Mouse (Mus musculus): ENCODE results near the gene Arpp19.

The Arpp19 gene

GRCm38 (mm10) chr9:75040566-75040965, 3.2 kb downstream of the Arpp19 start:
- no peak for DNase-seq

GRCm38 (mm10) chr9:75041840-75042525, 4.6 kb downstream of the Arpp19 start:
- no peak for DNase-seq

DNA sequence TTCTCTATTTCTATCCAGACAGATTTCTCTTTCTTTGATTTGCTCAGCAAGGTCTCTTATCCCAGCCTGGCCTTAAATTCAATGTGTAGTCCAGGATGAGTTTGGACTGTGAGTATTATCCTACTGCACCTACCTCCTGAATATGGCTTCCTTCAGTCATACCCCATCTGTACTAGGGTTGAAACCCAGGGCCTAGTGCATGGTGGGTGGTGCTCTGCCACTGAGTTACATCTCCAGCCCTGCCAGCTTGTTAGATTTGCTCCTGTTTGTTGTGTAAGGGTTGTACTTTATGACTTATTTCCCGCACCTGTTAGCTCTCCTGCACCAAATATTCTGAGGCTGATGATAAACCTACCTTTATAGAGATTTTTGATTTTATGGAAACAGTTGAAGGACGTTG, 5.8 kb downstream of the Arpp19 start:
- no peak for DNase-seq

DNA sequence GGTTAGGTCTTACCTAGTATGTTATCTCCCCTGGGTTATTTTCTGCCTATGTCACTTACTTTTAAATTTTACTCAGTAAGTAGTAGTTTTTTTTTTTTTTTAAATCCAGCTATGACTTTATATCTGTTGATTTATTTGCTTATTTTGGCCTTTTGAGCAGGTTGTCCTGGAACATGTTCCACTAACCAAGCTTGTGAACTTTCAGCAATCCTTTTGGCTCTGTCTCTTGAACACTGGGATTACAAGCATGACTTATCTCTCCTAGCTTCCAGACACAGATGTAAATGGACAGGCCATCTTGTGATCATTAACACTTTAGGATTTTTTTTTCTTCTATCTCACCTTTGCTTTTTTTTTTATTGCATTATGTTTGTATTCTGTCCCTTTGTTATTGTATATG, 9.7 kb downstream of the Arpp19 start:
- DNase-seq: no peak

- no peak for DNase-seq
These were observed 11.7 kb downstream of the Arpp19 start for GRCm38 (mm10) chr9:75049100-75049499.

- peak; percentile 83 for DNase-seq
These were observed 12.6 kb downstream of the Arpp19 start for GRCm38 (mm10) chr9:75050003-75050402.

DNA sequence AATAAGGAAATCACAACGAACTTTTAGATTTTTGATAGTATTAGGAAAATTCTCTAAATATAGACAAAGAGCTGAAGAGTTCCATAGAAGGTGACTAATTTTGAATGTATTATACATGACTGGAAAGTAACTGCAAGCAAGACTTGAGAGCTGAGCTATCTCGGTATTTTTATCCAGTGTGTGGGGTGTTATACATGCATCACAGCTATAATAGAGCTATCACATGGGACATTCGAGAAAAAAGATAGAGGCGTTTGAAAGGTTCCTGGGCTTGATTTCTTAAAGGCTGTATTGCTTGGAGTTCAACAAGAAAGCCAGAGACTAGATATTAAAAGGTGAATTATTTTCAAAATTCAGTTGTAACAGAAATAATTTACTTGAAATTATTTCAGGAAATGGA, 14.4 kb downstream of the Arpp19 start:
- DNase-seq: peak; percentile 40

DNA sequence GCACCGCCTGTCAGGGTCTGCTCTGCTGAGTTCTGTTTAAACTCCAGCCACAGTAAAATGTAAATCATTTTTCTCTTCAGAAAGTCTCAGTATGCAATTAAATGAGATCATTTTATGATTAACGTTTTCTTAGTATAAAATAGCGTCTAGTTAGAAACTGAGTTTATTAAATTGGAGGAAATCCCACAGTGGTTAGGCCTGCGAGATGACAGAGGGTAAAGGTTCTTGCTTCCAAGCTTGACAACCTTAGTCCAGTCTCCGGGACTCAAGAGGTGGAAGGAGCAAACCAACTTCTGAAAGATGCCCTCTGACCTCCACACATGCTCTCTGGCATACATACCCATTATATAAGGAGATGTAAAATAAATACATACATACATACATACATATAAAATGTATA, 17.6 kb downstream of the Arpp19 start:
- DNase-seq: no peak

DNA sequence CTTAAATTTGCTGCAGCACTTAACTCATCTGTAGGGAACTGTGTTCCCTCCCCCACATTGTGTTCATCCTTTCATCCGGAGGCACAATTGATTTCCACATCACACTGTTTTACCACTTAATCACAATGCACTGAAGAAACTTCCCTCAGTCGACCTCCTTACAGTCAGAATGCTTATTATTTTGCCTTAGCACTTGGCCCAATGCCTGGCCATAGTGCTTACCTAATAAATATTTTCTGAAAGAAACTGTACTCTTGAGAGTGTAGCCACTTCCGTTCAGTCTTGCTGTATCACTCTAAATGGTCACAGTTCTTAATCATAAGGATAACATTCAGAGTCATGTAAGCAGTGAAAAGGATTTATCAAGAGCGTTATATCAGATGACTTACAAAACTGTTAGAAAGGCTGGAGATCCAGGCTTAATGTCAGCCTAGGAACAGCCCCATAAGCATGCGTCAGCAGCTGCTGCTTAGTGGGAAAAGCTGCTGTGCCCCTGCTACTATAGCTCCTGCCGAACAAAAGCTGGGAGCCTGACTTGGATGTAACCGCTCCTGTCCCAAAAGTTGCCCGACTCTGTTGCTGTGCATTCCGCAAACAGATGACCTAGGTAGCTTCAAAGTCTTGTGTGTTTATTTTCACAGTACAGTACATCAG, 27.4 kb downstream of the Arpp19 start:
- DNase-seq: no peak

GRCm38 (mm10) chr9:75070457-75071028, 33.1 kb downstream of the Arpp19 start, which contains the start of gene Myo5a:
TSS of gene Myo5a (plus strand) at chr9:75071015.
- DNase-seq: no peak

DNA sequence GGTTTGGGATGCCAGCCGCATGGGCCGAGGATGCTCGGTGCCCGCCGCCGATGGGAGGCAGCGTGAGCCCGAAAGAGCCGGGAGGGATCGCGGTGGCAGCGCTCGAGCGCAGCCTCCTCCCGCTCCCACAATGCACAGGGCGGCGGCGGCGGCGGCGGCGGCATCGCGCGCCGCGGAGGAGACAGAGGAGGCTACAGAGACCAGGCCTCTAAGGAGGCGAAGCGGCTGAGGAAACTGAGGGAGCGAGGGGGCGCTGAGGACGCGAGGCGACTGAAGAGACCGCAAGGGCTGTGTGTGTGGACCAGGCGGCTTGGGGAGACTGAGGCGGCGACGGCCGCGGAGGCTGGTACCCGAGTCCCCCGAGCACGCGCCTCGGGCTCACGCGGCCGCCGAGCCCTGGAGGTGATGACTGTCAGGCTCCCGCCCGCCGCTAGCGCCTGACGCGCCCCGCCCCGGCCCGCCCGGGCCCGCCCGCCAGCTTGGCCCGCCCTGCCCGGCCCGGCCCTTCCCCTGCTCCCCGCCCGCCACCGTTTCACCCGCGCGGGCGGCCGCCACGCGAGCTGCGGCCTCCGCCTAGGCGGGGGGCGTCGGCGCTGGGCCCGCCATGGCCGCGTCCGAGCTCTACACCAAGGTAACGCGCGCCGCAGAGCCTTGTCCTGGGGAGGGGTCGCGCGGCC, 33.8 kb downstream of the Arpp19 start:
- peak; percentile 85 for DNase-seq

- DNase-seq: peak; percentile 30
These were observed 34.3 kb downstream of the Arpp19 start for GRCm38 (mm10) chr9:75071706-75072192.

- DNase-seq: no peak
These were observed 34.9 kb downstream of the Arpp19 start for GRCm38 (mm10) chr9:75072361-75072760.

DNA sequence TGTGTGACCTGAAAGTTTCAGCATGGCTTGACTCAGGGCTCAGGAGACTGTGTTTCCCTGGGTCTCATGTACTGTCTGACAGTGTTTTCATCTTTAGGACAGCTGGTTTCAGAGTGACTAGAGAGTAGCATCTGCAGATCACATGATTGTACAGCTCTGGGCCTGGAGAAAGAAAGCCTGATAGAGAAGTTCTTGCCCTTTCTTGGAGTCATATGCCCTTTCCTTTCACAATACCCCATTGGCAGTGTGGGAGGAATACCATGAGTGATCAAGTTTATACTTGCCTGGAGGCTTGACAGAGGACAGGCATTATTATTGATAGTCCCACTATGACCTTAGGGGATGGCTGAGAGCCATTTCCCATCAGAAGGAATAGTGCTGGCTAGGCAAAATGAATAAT, 39.8 kb downstream of the Arpp19 start:
- DNase-seq: no peak

GRCm38 (mm10) chr9:75085242-75085824, 47.9 kb downstream of the Arpp19 start:
- no peak for DNase-seq

GRCm38 (mm10) chr9:75087823-75088222, 50.4 kb downstream of the Arpp19 start:
- DNase-seq: no peak

- DNase-seq: no peak
These were observed 51.9 kb downstream of the Arpp19 start for GRCm38 (mm10) chr9:75089285-75089684.

DNA sequence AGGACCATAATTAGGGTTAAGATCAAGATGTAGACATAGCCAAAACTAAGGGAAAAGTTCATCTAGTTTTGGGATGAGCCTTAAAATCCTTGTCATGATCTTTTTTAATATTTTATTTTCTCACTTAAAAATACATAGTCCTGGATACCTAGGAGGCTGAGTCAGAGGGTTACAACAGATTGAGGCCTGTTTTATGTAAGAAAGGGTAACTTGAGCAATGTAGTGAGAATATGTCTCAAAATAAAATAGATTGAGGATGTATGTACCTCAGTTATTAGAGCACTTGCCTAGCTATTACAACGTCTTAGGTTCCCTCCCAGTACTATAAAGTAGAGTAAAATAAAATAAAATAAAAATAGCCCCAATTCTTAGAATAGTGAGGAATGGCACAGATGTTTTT, 54.7 kb downstream of the Arpp19 start:
- DNase-seq: no peak

GRCm38 (mm10) chr9:75094762-75095161, 57.3 kb downstream of the Arpp19 start:
- DNase-seq: no peak

DNA sequence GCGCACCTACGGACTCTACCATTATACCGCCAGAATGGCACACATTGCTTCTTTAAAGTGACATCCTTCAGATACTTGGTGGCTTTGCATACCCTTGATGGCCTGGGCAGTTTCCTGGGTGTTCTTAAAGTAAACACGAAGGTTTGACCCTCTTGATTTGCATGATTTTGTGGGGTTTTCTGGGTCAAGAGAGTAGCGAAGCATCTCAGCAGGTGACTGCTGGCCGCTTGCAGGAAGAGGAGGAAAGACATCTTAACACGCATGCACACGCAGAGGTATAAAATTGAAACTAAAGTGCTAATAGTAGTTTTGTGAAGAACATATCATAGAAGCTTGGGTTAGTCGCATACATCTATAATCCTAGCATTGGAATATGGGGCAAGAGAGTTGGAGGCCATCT, 61.5 kb downstream of the Arpp19 start:
- no peak for DNase-seq

GRCm38 (mm10) chr9:75100157-75100781, 62.9 kb downstream of the Arpp19 start:
- no peak for DNase-seq

DNA sequence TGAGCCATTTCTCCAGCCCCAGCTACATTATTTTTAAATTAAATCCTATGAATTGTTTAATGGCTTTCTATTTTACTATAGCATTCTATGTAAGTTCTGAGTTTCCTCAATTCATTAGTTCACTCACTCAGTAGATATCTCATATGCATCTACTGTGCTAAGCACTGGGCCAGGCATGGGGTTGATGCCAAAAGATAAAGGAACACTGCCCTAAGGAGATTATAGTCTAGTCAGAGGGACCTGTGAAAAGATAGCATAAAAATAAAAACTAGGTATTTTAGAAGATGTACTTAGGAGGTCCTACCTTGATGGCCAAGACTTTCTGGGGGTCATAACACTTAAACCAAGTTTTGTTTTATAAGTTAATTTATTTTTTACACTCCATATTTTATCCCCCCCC, 64.7 kb downstream of the Arpp19 start:
- no peak for DNase-seq
